Mouse (Mus musculus) liver, embryonic 14.5 days (tissue): ENCODE measurements around the gene Lzts2. TPM values are rescaled to one million over a fixed set of nuclear protein-coding genes. Genes with fewer than 3 reads are reported as not detected.

Experiments
- ATAC-seq: fragments of 200-750 bp; cut with Nextera tagmentation; 2 replicates; pipeline ENCODE4 v1.8.0; 2017; ENCODE audit warnings: moderate number of reproducible peaks, mild to moderate bottlenecking, moderate library complexity; ENCODE audit not compliant: insufficient read depth
- DNase-seq, 3 experiments: peaks; one replicate each; pipeline ENCODE4 v3.0.0-alpha.2; 2012 to 2013; ENCODE audit warnings: low read depth in 3 of 3, low spot score in 3 of 3
- H3K27ac ChIP-seq: fragments of 300-500 bp; sonication (generic); 2 replicates; pipeline ENCODE4 v1.5.1; 2014; ENCODE audit warnings: moderate library complexity, mild to moderate bottlenecking, control low read depth, inconsistent platforms
- H3K27me3 ChIP-seq: fragments of 300-500 bp; sonication (generic); 2 replicates; pipeline ENCODE4 v1.6.1; 2014; ENCODE audit warnings: mild to moderate bottlenecking, low read length, moderate library complexity; ENCODE audit not compliant: control insufficient read depth, insufficient read depth
- H3K36me3 ChIP-seq: fragments of 300-500 bp; sonication (generic); replicated peaks from 2 replicates; pipeline ENCODE4 v1.6.1; 2014; ENCODE audit warnings: low read depth; ENCODE audit not compliant: control insufficient read depth, insufficient read depth
- H3K4me1 ChIP-seq, 2 experiments: fragments of 200-500 bp in 1 of 2; fragments of 300-500 bp in 1 of 2; sonication (generic) in 1 of 2; replicated peaks; 2 replicates each; pipeline ENCODE4 v1.6.1; 2012 to 2014; ENCODE audit warnings: antibody characterized with exemption in 1 of 2, inconsistent platforms in 1 of 2, low read length in 1 of 2; ENCODE audit not compliant: control insufficient read depth in 2 of 2, insufficient read depth in 2 of 2
- H3K4me2 ChIP-seq: fragments of 300-500 bp; sonication (generic); 2 replicates; pipeline ENCODE4 v1.6.1; 2014; ENCODE audit warnings: low read depth, mild to moderate bottlenecking, control low read depth, moderate library complexity
- H3K4me3 ChIP-seq, 2 experiments: fragments of 200-500 bp in 1 of 2; fragments of 300-500 bp in 1 of 2; sonication (generic) in 1 of 2; 2 replicates each; pipeline ENCODE4 v1.5.1; 2012 to 2014; ENCODE audit warnings: low read depth in 2 of 2, low read length in 2 of 2, mild to moderate bottlenecking in 2 of 2, control low read depth in 1 of 2, inconsistent platforms in 1 of 2, moderate library complexity in 1 of 2; ENCODE audit not compliant: insufficient read depth in 1 of 2
- H3K9ac ChIP-seq: fragments of 300-500 bp; sonication (generic); replicated peaks from 2 replicates; pipeline ENCODE4 v1.6.1; 2014; ENCODE audit warnings: mild to moderate bottlenecking, control low read depth, moderate library complexity
- H3K9me3 ChIP-seq: fragments of 300-500 bp; sonication (generic); 2 replicates; pipeline ENCODE4 v1.6.1; 2016; ENCODE audit warnings: low read length, mixed read lengths; ENCODE audit not compliant: control insufficient read depth
- CTCF ChIP-seq: IDR thresholded peaks from 2 replicates; pipeline ENCODE4 v1.5.1; 2016; ENCODE audit warnings: antibody characterized with exemption, low read depth, control low read depth
- EP300 ChIP-seq: IDR thresholded peaks from 2 replicates; pipeline ENCODE4 v1.6.1; 2016; ENCODE audit warnings: antibody characterized with exemption, low read depth
- WGBS: fragments of 180-500 bp; shearing (Covaris S2); extraction: QIAGEN DNeasy Blood & Tissue Kit; methylation state at CpG from one replicate; pipeline ENCODE4 v1.1.7; 2014; ENCODE audit not compliant: insufficient replicate concordance; 5-methylcytosine and 5-hydroxymethylcytosine counted together
- polyA plus RNA-seq, 2 experiments: library from polyadenylated mRNA; depleted of rRNA in 1 of 2; stranded (reverse) in 1 of 2; unstranded in 1 of 2; fragments of >200 nt; fragmentation: Nextera tagmentation in 1 of 2; extraction: Ambion mirVana in 1 of 2; gene quantifications; 2 replicates each; pipeline versions ENCODE4 v1.2.1 to v1.2.3; 2012 to 2014

Lzts2 gene
- polyA plus RNA-seq, 2 experiments: 3.7 to 4.8 TPM

DNA sequence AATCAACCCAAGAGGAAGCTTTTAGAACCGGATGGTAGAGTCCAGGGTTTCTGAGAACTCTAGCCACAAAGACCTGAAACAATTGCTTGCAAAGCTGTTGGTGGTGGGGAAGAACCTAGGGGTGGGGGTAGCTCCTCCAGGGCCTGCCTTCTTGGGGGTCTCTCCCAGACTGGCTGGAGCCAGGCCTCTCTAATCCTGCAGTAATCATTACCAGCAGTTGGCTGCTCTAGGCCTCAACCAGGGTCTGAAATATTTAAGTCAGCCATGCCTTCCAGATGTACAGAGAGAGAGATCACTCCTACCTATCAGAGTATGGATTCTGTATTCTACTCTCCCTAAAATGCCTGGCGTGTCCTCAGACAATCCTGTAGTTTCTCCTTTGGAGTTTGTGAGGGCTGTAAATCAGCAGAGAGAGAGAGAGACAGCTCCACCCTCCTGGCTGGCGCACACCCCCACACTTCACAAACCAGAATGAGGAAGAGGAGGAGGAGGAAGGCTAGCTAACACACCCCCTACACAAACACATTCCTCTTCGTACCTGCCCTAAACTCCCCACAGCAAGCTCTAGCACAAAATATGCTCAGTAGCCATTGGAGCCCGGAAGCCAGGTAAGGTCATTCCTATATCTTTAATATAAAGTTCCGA lies 511 bp upstream of the Lzts2 start:
- Histone ChIP-seq H3K27me3 (peaks cover 2% of the 10 kb centered on the region; the same call in 1 of the 2 replicates), H3K4me1 (peaks cover 3 to 20% of the 10 kb centered on the region in 2 experiments; a peak in 3 of 4 replicates), H3K9me3 (no peaks in the 10 kb centered on the region), H3K9ac (no peak overlapping the region), H3K36me3 (peaks cover 2% of the 10 kb centered on the region), H3K27ac (no peak overlapping the region; the same call in 1 of the 2 replicates), H3K4me2 (peak overlapping the region; percentile 90), H3K4me3 (no peak overlapping the region)
- no peak for ATAC-seq
- 38% methylated on average over 6 of the region's 6 CpGs for WGBS
- no peak for DNase-seq
- TF ChIP-seq CTCF (no peak), EP300 (no peak)

DNA sequence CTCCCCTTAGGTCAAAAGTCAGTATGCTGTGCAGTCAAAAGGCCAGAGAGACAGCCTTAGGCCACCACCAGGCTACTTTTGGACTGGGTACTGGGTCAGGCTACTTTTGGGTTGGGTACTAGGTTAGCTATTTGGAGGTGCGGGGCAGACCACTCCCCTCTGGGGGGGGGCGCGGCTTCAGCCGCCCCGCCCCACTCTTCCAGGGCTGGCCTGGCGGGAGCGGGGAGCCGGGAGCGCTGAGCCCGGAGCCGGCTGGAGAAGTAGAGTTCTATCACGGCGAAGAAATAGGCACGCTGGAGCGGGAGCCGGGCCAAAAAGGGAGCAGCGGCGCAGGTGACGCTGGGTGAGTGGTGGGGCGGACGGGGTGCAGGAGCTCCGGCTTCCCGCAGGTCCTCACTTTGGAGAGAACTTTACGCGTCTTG lies 778 bp downstream of the Lzts2 start:
- ATAC-seq (peak; percentile 43; the same call in 1 of the 2 replicates), DNase-seq (no peak)
- Histone ChIP-seq H3K27me3 (peaks cover 2% of the 10 kb centered on the region; the same call in 1 of the 2 replicates), H3K4me3 (peak overlapping the region; percentile 63 to 73), H3K4me1 (peaks cover 3 to 20% of the 10 kb centered on the region in 2 experiments; a peak in 3 of 4 replicates), H3K27ac (no peak overlapping the region), H3K9ac (peak overlapping the region; percentile 58), H3K36me3 (peaks cover 2% of the 10 kb centered on the region), H3K9me3 (no peaks in the 10 kb centered on the region), H3K4me2 (peak overlapping the region; percentile 90)
- WGBS: under 1% methylated on average over 25 of the region's 25 CpGs
- no peak for TF ChIP-seq CTCF
- no peak for TF ChIP-seq EP300

DNA sequence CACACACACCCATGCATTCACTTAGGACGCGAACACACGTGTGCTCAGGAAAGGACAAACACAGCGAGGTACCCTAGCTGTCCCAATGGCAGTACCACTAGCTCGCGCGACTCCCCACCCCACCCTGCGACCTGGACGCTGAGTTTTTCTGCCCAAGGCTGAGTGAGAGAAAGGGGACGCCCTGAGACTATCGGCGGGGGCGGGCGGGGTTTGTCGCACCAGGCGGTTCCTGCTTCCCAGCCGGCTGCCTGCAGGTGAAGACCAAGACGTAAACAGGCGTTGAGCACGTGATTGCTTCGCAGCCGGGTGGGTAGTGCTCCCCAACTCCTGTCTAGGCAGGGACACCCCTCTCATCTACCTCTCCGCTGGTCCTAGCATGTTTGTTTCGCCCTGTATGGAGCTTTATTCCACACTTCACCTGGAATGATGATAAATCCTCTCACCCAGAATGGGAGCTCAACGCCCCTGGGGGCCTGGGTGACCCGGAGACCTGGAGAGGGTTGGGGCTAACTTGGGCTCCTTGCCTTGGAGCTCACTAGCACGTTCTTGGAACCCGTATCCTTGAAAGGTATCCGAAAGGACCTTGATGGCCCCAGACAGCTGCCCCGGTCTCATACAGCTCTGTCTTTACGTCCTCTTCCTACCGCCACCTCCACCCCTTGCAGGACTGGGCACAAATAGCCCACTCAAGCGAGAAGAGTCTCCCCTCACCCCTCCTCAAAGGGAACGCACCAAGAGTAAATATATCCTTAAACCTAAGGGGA lies 1.5 kb downstream of the Lzts2 start:
- Histone ChIP-seq H3K27ac (no peak overlapping the region; the same call in 1 of the 2 replicates), H3K36me3 (peaks cover 2% of the 10 kb centered on the region; the same call in 1 of the 2 replicates), H3K4me3 (peak overlapping the region; percentile 63 to 73), H3K27me3 (peaks cover 2% of the 10 kb centered on the region; the same call in 1 of the 2 replicates), H3K9me3 (no peaks in the 10 kb centered on the region), H3K4me2 (peak overlapping the region; percentile 90), H3K9ac (peak overlapping the region; percentile 58), H3K4me1 (peaks cover 3 to 20% of the 10 kb centered on the region in 2 experiments; a peak in 3 of 4 replicates)
- DNase-seq (no peak), ATAC-seq (peak; percentile 51)
- no peak for TF ChIP-seq CTCF
- WGBS: under 1% methylated on average over 34 of the region's 34 CpGs

DNA sequence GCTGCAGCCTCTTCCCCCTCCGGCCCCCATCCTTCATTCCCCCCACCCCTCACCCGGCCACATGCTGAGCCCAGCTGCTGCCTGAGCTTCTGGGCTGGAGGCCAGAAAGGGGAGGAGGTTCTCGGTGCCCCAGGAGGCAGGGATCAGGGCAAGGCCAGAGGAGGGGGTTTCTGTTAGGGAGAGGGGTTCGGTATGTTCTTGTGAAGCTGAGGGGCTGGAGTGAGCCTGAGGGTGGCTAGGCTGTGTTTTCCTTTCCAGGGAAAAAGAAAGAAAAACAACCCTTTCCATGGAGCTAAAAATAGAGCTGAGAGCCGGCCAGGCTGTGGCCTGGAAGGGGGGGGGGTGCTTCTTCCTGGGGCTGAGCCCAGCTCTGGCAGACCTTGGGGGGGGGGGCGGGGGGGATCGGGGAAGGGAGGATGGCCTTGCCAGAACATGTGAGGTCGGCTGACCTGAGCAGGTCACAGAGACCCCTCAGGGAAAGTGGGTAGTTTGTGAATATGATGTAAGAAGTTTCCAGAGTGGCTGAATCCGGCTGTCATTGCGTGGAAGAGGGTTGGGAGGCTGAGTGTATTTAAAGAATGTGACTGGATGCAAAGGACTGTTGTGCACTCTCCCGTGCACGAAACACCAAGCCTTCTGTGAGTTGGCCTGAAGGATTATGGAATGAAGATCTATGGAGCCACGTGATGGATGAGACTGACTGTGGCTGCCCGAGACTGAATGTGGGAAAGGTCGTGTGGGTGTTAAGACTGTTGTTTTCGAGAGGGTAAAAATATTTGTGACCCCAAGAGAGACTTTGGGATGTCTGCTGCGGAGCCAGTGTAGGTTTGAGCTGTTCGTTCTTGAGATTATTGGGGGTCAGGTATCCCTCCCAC lies 2.4 kb downstream of the Lzts2 start:
- H3K9ac ChIP-seq: peak overlapping the region; percentile 58
- H3K36me3 ChIP-seq: 0 out of 2 replicates have a peak, but pooled peaks cover 2% of the 10 kb centered on the region
- H3K27me3 ChIP-seq: peaks cover 2% of the 10 kb centered on the region; the same call in 1 of the 2 replicates
- 1% methylated on average over 18 of the region's 18 CpGs for WGBS
- ATAC-seq (no peak), DNase-seq (no peak)
- TF ChIP-seq EP300 (no peak), CTCF (no peak)
- H3K4me1 ChIP-seq: peaks cover 3 to 20% of the 10 kb centered on the region in 2 experiments; a peak in 3 of 4 replicates
- peak overlapping the region; percentile 27; the same call in 1 of the 2 replicates for H3K27ac ChIP-seq
- H3K4me2 ChIP-seq: peak overlapping the region; percentile 90
- peak overlapping the region; percentile 63 to 73 for H3K4me3 ChIP-seq
- no peaks in the 10 kb centered on the region for H3K9me3 ChIP-seq
